Mouse (Mus musculus) cerebellum, postnatal 36 days (tissue): ENCODE measurements at regions not wholly inside any gene's neighbourhood (a gene's known extent, or its start where the extent isn't known, plus 50 kb on each side); places are given as distances from the start of the nearest gene placed in this dataset.
A peak's percentile ranks its signal among the peaks of the same experiment; 100 is the strongest.

Source experiments
- DNase-seq, 2 experiments: peaks; one replicate each; pipeline ENCODE4 v3.0.0; 2021 to 2022; ENCODE audit warnings: mixed read lengths in 2 of 2

DNA sequence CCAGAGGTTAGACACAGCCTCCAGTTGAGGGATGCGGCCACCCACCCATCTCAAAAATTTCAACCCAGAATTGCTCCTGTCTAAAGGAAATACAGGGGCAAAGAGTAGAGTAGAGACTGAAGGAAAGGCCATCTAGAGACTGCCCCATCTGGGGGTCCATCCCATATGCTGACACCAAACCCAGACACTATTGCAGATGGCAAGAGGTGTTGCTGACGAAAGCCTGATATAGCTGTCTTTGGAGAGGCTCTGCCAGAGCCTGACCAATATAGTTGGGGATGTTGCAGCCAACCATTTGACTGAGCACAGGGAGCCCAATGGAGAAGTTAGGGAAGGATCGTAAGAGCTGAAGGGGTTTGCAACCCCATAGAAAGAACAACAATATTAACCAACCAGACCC, 141.6 kb upstream of the Reg3b start:
- no peak for DNase-seq

DNA sequence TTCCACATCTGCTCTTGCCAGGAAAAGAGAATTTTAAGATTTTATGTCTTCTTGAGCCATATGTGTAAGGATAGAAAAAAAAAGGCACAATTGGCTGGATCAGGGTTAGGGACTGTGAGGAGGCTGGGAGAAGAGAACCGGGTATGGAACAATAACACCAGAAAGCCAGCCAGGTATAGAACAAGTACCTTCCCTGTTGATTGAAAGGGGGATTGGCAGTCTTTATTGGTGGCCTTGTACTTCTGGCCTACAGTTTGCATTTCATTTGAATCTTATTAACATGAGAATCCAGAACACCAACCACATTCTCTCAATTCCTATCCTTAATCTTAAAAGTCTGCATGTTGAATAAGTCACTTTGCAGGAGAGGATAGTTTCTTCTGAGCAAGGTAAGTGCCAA, 126.1 kb upstream of the Reg3b start:
- DNase-seq: no peak

DNA sequence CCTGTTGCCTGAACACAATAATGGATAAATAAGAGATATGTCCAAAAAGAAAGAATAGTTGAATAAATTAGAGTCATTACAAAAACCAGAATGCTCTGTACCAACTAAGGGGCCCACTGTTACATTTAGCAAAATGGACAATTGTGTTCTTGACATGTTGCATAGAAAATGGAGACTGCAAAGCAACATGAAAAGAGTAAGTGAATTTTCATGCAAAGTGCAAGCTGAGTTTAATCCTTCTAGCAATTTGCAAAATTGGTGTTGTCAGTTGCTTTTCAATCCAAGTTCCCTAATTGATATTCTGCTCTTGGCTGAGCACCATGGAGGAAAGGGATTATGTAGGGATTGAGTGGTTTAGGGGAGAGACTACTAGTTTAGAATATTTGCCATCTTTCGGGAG, 125.4 kb upstream of the Reg3b start:
- no peak for DNase-seq

DNA sequence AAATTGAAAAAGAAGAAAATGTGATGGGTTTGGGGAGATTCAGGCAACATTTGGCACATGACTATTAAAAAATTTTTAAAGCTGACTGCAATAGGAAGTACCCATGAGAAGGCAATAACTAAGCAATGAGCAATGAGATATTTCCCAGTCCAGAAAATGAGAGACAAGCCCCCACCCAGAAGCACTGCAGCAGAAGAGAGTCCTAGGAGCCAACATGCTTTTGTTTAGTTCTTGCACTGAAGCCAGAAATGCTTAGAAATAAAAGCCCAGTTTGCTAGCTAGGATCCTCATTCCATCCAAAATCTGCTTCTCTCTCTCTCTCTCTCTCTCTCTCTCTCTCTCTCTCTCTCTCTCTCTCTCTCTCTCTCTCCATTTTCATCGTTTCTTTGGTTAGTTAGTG, 120.4 kb upstream of the Reg3b start:
- no peak for DNase-seq

DNA sequence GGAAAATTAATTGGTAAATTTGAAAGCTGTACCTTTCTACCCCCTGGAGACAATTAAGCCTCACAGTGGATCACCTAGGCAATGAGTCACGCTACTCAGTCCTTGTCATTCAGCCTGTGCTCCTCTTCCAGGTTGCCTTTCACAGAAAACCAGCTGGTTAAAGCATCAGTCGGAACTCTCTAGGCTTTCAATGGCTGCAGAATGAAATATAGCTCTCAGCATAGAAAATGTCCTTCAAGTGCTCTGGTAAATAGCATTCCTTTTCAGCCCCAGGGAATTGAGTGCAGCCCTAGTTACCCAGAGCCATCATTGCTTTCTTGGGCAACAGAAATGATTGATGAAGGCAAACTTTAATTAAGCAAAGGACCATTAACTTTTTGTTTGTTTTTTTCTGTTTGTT, 119.9 kb upstream of the Reg3b start:
- DNase-seq: no peak

DNA sequence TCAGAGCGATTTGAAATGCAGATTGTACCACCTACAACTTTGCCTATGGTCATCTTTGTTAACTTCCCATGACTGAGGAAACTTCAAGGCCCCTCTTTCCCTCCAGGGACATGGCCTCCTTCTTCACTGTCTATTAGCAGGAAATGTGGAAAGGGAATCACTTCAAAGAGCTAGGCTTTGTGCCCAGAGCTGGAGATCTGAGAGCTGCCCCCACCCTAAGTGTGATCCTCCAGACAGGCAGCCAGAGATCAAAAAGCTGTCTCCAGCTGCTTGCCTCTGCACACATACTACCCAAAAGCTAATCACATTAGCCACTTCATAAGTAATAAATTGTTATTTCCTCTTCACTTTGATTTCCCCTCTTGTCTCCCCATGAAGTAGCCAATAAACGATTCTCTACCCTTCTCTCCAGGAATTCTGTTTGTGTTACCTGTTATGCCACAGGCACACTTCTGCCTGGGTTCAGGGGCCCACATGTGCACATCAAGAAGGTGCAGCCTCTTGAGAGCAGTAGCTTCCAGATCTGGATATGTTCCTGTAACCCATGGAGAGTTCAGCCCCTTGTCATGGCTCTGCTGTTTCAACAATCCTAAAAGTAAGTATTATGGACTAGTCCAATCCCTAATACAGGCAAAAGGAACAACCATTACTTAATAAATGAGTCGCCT, 98.4 kb upstream of the Reg3b start:
- DNase-seq: no peak

DNA sequence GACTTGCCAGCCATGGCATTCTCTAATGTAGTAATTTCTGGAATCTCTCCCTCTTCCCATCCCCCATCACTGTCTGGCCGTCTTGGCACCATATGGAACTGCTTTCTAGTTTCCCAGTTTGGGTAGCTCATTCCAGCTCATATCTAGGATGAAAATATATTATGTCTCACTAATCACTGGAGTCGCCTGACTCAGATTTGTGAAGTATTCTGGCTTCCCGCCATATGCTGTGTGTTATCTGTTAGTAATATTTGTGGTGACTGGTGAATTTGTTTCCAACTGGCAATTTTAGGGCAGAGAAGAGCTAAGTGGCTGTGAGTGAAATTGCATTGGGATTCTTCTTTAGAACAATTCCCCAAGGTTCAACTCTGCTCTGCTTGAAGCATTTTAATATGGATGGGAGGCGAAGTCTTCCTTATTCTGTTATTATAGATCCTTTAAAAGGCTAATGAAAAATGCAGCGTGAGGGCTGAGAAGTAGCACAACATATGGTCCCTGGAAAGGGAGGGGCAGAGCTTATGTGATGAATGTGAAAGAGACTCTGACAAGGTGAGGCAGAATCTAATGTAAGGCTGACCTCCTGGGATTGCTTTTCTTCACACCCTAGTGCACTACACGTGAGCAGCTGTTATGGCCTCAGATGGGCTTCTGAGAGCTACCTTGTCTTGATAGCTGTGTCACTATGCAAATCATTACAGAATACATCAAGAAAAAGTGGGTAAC, 92.3 kb upstream of the Reg3b start:
- DNase-seq: no peak

DNA sequence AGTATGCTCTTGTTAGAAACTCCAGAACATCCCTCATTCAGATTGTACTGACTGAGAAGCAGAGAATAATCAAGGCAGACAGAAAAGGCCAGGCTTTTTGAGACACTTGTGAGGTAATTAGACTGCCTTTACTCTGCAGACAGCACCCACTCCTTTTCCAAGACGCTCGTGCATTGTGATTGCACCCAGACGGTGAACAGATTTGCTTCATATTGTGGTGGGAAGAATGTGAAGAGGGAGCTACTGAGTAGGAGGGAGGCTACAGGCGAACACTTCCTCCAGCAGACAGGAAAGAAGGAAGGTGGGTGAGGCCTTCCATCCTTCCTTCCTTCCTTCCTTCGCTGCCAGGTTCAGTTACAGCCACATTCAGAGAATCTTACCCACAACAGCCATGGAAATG, 89.9 kb upstream of the Reg3b start:
- no peak for DNase-seq

DNA sequence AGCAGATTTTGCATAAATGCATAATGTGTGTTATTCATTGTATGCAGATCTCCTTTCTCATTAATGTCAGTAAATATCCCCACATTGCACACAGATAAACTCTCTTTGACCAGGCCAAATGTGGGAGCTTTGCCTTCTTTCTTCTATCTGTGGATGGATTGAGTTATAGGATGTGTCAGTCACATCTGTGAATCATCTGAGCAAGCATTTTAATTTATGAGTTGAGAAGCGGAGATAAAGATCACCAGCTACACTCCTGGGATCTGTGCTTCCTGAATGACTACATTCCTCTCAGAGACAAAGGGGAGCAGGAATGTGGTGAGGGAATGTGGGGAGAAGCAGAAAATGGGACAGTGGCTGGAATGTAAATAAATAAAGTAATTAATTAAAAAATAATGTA, 75.8 kb upstream of the Reg3b start:
- no peak for DNase-seq

DNA sequence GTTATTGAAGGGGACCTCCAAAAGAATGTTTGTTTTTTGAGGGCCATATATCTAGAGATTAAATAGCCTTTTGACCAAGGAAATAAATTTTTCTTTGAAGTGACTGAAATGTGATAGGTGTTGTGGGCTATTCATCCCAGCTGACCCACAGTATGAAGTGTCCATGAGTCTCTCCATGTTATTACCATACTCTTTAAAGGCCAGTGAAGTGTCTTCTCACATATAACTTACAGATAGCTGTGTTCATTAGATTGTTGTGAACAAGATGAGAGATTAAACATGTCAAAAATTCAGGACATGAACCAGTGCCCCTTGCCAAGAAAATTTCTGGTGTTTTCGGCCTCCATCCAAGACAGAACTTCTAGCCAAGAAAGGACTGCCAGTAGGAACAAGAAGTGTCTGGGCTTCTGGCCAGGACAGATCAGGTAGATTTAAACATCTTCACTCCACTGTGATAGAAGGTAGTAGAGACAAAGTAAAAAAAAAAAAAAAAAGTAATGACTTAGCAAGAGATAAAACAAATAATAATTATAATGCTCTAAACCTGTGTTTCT, 67.2 kb upstream of the Reg3b start:
- DNase-seq: peak; percentile 17 to 24
